Mouse (Mus musculus) kidney, postnatal 25 days (tissue): ENCODE data around the gene Tmem179.

Source experiments
- DNase-seq, 2 experiments: peaks; one replicate each; pipeline ENCODE4 v3.0.0; 2021; ENCODE audit warnings: mixed read lengths in 2 of 2

The Tmem179 gene

GRCm38 (mm10) chr12:112462423-112462822 lies 54.1 kb downstream of the Tmem179 start:
- DNase-seq = no peak

DNA sequence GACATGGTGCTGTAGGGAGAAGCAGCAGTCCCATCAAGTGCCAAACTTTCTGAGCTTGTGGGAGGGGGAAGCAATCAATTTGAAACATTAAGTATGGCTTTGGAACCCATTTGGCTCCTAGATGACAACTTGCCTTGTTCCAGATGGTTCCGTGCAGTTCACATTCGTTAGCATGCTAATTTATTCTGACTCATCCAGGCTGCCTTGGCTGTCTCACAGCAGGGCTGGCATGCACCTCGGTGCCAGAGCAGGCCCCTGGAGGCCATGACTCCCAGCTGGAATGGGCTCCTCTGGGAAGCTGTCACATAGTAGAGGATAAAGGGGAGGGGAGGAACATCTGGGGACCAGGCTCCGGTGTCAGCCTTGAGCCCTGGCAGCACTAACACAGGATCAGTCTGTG lies 58.7 kb downstream of the Tmem179 start:
- peak in 1 of 2 experiments; percentile 14 for DNase-seq

GRCm38 (mm10) chr12:112456144-112456713 lies 60.3 kb downstream of the Tmem179 start:
- peak; percentile 25 to 64 for DNase-seq

DNA sequence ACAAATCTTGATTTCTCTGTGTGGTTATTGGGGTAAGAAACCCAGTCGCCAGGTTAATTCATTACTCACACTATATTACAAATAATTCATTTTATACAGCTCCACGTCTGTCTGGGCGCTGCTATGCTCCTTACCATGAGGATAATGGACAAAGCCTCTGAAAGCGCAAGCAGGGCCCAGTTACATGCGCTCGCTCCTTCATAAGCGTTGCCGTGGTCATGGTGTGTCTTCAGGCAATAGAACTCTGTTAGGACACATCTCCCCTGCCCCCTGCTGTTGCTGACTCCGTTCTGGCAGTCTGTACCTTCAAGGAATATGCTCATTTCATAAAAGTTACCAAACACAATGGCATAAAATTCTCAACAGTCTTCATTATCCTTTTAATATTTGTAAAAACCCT lies 64.7 kb downstream of the Tmem179 start:
- no peak for DNase-seq

DNA sequence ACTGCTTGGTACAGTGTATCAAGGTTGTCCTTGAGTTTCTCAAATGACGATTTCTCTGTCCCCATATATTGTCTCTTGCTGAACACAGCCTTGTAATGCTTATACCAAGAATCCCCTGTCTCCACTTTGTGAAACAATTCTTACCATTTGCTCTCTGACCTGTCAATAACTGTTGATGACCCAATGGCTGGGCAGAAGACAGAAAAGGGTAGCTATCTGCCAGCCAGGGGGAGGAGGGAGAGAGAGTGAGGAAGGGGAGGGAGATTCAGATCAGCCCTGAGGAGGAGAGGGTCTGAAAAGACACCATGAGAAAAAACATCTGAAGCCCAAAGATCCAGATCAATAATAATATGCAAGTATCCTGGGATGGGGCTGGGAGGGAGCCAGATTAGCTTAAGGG lies 65.2 kb downstream of the Tmem179 start:
- DNase-seq = no peak

- peak; percentile 46 to 66 for DNase-seq
Measured at GRCm38 (mm10) chr12:112450883-112451282, 65.7 kb downstream of the Tmem179 start.
